Mouse (Mus musculus): ENCODE data around the gene BC048679. TPM values are rescaled to one million over a fixed set of nuclear protein-coding genes. Genes with fewer than 3 reads are reported as not detected.

The BC048679 gene
- polyA plus RNA-seq, 1 experiment = not detected

- peak in 1 of 2 experiments; percentile 3 for DNase-seq
- TF ChIP-seq CTCF (IDR thresholded peaks at IDR 0.05; ENCODE audit: borderline replicate concordance, insufficient read depth, low read depth, low read length) = no peak
- no peak for TF ChIP-seq POLR2A (IDR thresholded peaks at IDR 0.05; ENCODE audit: borderline replicate concordance, insufficient read depth, low read length)
- Histone ChIP-seq H3K4me3 (replicated peaks; ENCODE audit: insufficient read depth, low read depth, low read length) (no peak overlapping the region), H3K27ac (ENCODE audit: insufficient read depth, low read length) (no peak overlapping the region), H3K4me1 (ENCODE audit: control insufficient read depth, insufficient read depth, low read length) (no peaks in the 10 kb centered on the region), H3K27me3 (ENCODE audit: control insufficient read depth, insufficient read depth, low read length) (no peaks in the 10 kb centered on the region)
- 78% methylated on average over 9 of the region's 9 CpGs for WGBS
These were observed 33.1 kb downstream of the BC048679 start for GRCm38 (mm10) chr7:81464906-81465450.

- no peaks in the 10 kb centered on the region for H3K4me1 ChIP-seq (ENCODE audit: control insufficient read depth, insufficient read depth, low read length)
- no peak for TF ChIP-seq POLR2A (IDR thresholded peaks at IDR 0.05; ENCODE audit: borderline replicate concordance, insufficient read depth, low read length)
- no peak for TF ChIP-seq CTCF (IDR thresholded peaks at IDR 0.05; ENCODE audit: borderline replicate concordance, insufficient read depth, low read depth, low read length)
- WGBS = 34% methylated on average over 4 of the region's 4 CpGs
- H3K27me3 ChIP-seq (ENCODE audit: control insufficient read depth, insufficient read depth, low read length) = no peaks in the 10 kb centered on the region
- no peak overlapping the region for H3K27ac ChIP-seq (ENCODE audit: insufficient read depth, low read length)
- peak in 1 of 2 experiments; percentile 3 for DNase-seq
- H3K4me3 ChIP-seq (replicated peaks; ENCODE audit: insufficient read depth, low read depth, low read length) = no peak overlapping the region
These were observed 34.0 kb downstream of the BC048679 start for GRCm38 (mm10) chr7:81464116-81464515.

- WGBS = 80% methylated on average over 3 of the region's 3 CpGs
- DNase-seq = no peak
- TF ChIP-seq POLR2A (IDR thresholded peaks at IDR 0.05; ENCODE audit: borderline replicate concordance, insufficient read depth, low read length) (no peak), CTCF (IDR thresholded peaks at IDR 0.05; ENCODE audit: borderline replicate concordance, insufficient read depth, low read depth, low read length) (no peak)
- H3K27ac ChIP-seq (ENCODE audit: insufficient read depth, low read length) = no peak overlapping the region
- no peaks in the 10 kb centered on the region for H3K4me1 ChIP-seq (ENCODE audit: control insufficient read depth, insufficient read depth, low read length)
- H3K4me3 ChIP-seq (replicated peaks; ENCODE audit: insufficient read depth, low read depth, low read length) = no peak overlapping the region
- H3K27me3 ChIP-seq (ENCODE audit: control insufficient read depth, insufficient read depth, low read length) = no peaks in the 10 kb centered on the region
These were observed 35.3 kb downstream of the BC048679 start for GRCm38 (mm10) chr7:81462815-81463214.

GRCm38 (mm10) chr7:81455155-81455651 lies 42.9 kb downstream of the BC048679 start, which contains the start of gene Cpeb1:
Cpeb1 (minus strand) TSS chr7:81455465.
- peak; percentile 58 to 60 for DNase-seq
- WGBS = under 1% methylated on average over 28 of the region's 28 CpGs
- TF ChIP-seq POLR2A (IDR thresholded peaks at IDR 0.05; ENCODE audit: borderline replicate concordance, insufficient read depth, low read length) (no peak), CTCF (IDR thresholded peaks at IDR 0.05; ENCODE audit: borderline replicate concordance, insufficient read depth, low read depth, low read length) (peak; percentile 46; the same call in 1 of the 2 replicates)
- 0 out of 2 replicates have a peak, but pooled peaks cover 3% of the 10 kb centered on the region for H3K4me1 ChIP-seq (ENCODE audit: control insufficient read depth, insufficient read depth, low read length)
- H3K27me3 ChIP-seq (ENCODE audit: control insufficient read depth, insufficient read depth, low read length) = no peaks in the 10 kb centered on the region
- H3K27ac ChIP-seq (ENCODE audit: insufficient read depth, low read length) = no peak within 1 kb of the TSS
- peak within 1 kb of the TSS; percentile 54 for H3K4me3 ChIP-seq (replicated peaks; ENCODE audit: insufficient read depth, low read depth, low read length)

GRCm38 (mm10) chr7:81454331-81455039 lies 43.6 kb downstream of the BC048679 start:
- peak; percentile 52 to 53 for DNase-seq
- no peaks in the 10 kb centered on the region for H3K27me3 ChIP-seq (ENCODE audit: control insufficient read depth, insufficient read depth, low read length)
- no peak overlapping the region for H3K27ac ChIP-seq (ENCODE audit: insufficient read depth, low read length)
- TF ChIP-seq CTCF (IDR thresholded peaks at IDR 0.05; ENCODE audit: borderline replicate concordance, insufficient read depth, low read depth, low read length) = no peak
- TF ChIP-seq POLR2A (IDR thresholded peaks at IDR 0.05; ENCODE audit: borderline replicate concordance, insufficient read depth, low read length) = no peak
- WGBS = 1% methylated on average over 70 of the region's 87 CpGs
- H3K4me1 ChIP-seq (ENCODE audit: control insufficient read depth, insufficient read depth, low read length) = 0 out of 2 replicates have a peak, but pooled peaks cover 3% of the 10 kb centered on the region
- H3K4me3 ChIP-seq (replicated peaks; ENCODE audit: insufficient read depth, low read depth, low read length) = peak overlapping the region; percentile 54

- Histone ChIP-seq H3K4me3 (replicated peaks; ENCODE audit: insufficient read depth, low read depth, low read length) (peak overlapping the region; percentile 54), H3K27me3 (ENCODE audit: control insufficient read depth, insufficient read depth, low read length) (no peaks in the 10 kb centered on the region), H3K27ac (ENCODE audit: insufficient read depth, low read length) (no peak overlapping the region), H3K4me1 (ENCODE audit: control insufficient read depth, insufficient read depth, low read length) (0 out of 2 replicates have a peak, but pooled peaks cover 3% of the 10 kb centered on the region)
- peak; percentile 15 to 33 for DNase-seq
- 3% methylated on average over 80 of the region's 84 CpGs for WGBS
- TF ChIP-seq POLR2A (IDR thresholded peaks at IDR 0.05; ENCODE audit: borderline replicate concordance, insufficient read depth, low read length) (no peak), CTCF (IDR thresholded peaks at IDR 0.05; ENCODE audit: borderline replicate concordance, insufficient read depth, low read depth, low read length) (no peak)
These were observed 44.4 kb downstream of the BC048679 start for GRCm38 (mm10) chr7:81453443-81454274.

- Histone ChIP-seq H3K4me1 (ENCODE audit: control insufficient read depth, insufficient read depth, low read length) (0 out of 2 replicates have a peak, but pooled peaks cover 3% of the 10 kb centered on the region), H3K4me3 (replicated peaks; ENCODE audit: insufficient read depth, low read depth, low read length) (no peak overlapping the region), H3K27me3 (ENCODE audit: control insufficient read depth, insufficient read depth, low read length) (no peaks in the 10 kb centered on the region), H3K27ac (ENCODE audit: insufficient read depth, low read length) (no peak overlapping the region)
- WGBS = 18% methylated on average over 21 of the region's 21 CpGs
- TF ChIP-seq CTCF (IDR thresholded peaks at IDR 0.05; ENCODE audit: borderline replicate concordance, insufficient read depth, low read depth, low read length) (no peak), POLR2A (IDR thresholded peaks at IDR 0.05; ENCODE audit: borderline replicate concordance, insufficient read depth, low read length) (no peak)
- peak; percentile 25 to 38 for DNase-seq
These were observed 45.1 kb downstream of the BC048679 start for GRCm38 (mm10) chr7:81452971-81453441.

Other genes with a start within 250 kb of the BC048679 start
- gene Rps17, start 153.0 kb downstream of the BC048679 start, polyA plus RNA-seq (2012; rRNA removed) = 775 and 784 TPM in 2 replicates
- 84.0 and 89.6 TPM in 2 replicates for gene Cpeb1, start 42.8 kb downstream of the BC048679 start, polyA plus RNA-seq (2012; rRNA removed)
- 139 and 141 TPM in 2 replicates for gene Ap3b2, start 4.4 kb downstream of the BC048679 start, polyA plus RNA-seq (2012; rRNA removed)
- gene Fsd2, start 68.7 kb upstream of the BC048679 start, polyA plus RNA-seq (2012; rRNA removed) = 0.16 and 0.26 TPM in 2 replicates
- gene Whamm, start 73.0 kb upstream of the BC048679 start, polyA plus RNA-seq (2012; rRNA removed) = 28.6 and 29.4 TPM in 2 replicates
- gene Homer2, start 209.2 kb upstream of the BC048679 start, polyA plus RNA-seq (2012; rRNA removed) = 10.0 and 10.2 TPM in 2 replicates

Measured in cerebellum, adult 2 months (tissue).